In the genomic region with DNA sequence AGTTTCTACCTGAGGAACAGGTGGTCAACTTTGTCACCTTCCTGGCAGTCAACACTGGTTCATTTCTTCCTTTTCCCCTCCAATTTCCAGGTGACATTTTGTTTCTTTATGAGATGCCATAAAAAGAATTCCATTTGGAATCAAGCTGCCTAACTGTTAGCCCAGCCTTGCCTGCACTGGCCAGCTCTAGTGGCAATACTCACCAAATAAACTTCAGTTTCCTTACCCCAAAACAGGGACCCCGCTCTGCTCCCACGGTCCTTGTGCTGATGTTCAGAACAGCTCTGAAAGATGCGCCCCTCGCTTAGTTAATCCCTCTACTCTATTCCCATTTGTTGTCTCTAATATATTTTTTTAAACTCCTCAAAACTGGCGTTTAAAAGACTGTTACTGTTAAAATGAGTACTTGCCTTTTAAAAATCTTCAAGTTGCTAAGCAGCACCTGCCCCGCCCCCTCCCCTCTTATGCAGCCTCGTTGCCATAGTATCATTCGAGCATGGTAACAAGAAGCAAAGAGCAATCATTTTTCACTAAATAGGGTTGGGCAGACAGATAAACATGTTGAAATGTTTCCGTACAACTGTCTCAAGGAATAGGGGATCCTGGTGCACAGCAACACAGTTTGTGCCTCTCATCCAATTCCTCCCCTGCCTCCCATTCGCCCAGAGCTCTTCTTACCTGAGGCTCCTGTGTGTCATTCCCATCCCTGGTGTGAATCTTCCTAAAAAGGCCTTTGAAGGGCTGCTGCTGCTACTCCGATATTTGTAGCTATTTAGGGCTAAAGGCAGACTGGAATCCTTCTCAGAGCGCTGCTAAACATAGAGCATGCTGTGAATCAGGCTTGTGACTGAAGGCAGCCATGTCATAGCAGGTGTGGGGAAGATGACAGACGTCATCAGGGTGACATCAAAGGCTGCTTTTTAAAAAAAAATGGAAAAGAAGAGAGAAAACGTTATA, we compare ENCODE assay signal across 13 mouse cellular contexts.
A peak's percentile ranks its signal among the peaks of the same experiment; 100 is the strongest.
DNase-seq lines count a peak whose midpoint lies in the region; ATAC-seq lines count a peak whose summit lies in the region.
"Had no signal": no experiment of that assay in that cellular context is flagged by ENCODE, and none has a peak within 500 bp of the region (broad histone marks: within the 10 kb centered on the region; RNA-seq: fewer than 3 reads in every experiment).

No protein-coding gene starts in this region.

- peaks cover 21% of the 10 kb centered on the region for H3K4me1 ChIP-seq in forebrain, embryonic 15.5 days
- peaks cover 8% of the 10 kb centered on the region; the same call in 1 of the 2 replicates for H3K4me1 ChIP-seq in forebrain, embryonic 13.5 days
- peaks cover 18 to 36% of the 10 kb centered on the region in 2 experiments for H3K4me1 ChIP-seq in heart, embryonic 14.5 days (ENCODE audit: control insufficient read depth in 2 of 2, insufficient read depth in 2 of 2, low read length in 2 of 2)

- DNase-seq in heart, postnatal 36 days: no peak
- DNase-seq in layer of hippocampus, postnatal 14 days (ENCODE audit: low spot score in 2 of 2): peak; percentile 34 to 35
- DNase-seq in layer of hippocampus, postnatal 36 days: no peak
- DNase-seq in brain, adult 2 months (ENCODE audit: low read depth, low spot score): peak; percentile 73
- no peak for DNase-seq in kidney, postnatal 36 days
- DNase-seq: cerebellum, adult 8-10 months; kidney, adult 2 months; kidney, postnatal 4 days had no signal

- H3K9ac ChIP-seq in forebrain, embryonic 15.5 days (replicated peaks): no peak overlapping the region
- H3K9ac ChIP-seq in forebrain, embryonic 13.5 days: no peak overlapping the region
- H3K9ac ChIP-seq in heart, embryonic 14.5 days (ENCODE audit: low read length): no peak overlapping the region; the same call in 1 of the 2 replicates
- H3K9ac ChIP-seq: lung, embryonic 15.5 days had no signal

- intact Hi-C loops in heart, postnatal 36 days (cut with DNase I): no loop called here

- ATAC-seq in forebrain, embryonic 15.5 days (replicated peaks): no peak
- ATAC-seq in forebrain, embryonic 13.5 days: no peak
- ATAC-seq in heart, embryonic 14.5 days (ENCODE audit: insufficient number of reproducible peaks, insufficient read depth, low FRiP score, low read depth): no peak

- no peaks in the 10 kb centered on the region for H3K9me3 ChIP-seq in forebrain, embryonic 15.5 days
- no peaks in the 10 kb centered on the region for H3K9me3 ChIP-seq in forebrain, embryonic 13.5 days (replicated peaks)
- no peaks in the 10 kb centered on the region for H3K9me3 ChIP-seq in heart, embryonic 14.5 days (ENCODE audit: control insufficient read depth, low read length)
- H3K9me3 ChIP-seq: lung, embryonic 15.5 days had no signal

- H3K27me3 ChIP-seq in forebrain, embryonic 15.5 days: no peaks in the 10 kb centered on the region
- H3K27me3 ChIP-seq in forebrain, embryonic 13.5 days: no peaks in the 10 kb centered on the region
- H3K27me3 ChIP-seq in heart, embryonic 14.5 days (ENCODE audit: control insufficient read depth, insufficient read depth, low read length): no peaks in the 10 kb centered on the region
- H3K27me3 ChIP-seq: lung, embryonic 15.5 days had no signal

- peak overlapping the region; percentile 42 for H3K27ac ChIP-seq in forebrain, embryonic 15.5 days (replicated peaks)
- no peak overlapping the region for H3K27ac ChIP-seq in forebrain, embryonic 13.5 days
- H3K27ac ChIP-seq in heart, embryonic 14.5 days (replicated peaks in 1 of 2; ENCODE audit: control insufficient read depth in 1 of 2, insufficient read depth in 1 of 2, low read depth in 2 of 2, low read length in 2 of 2): peak overlapping the region; percentile 15 to 65; a peak in 3 of 4 replicates
- H3K27ac ChIP-seq: lung, embryonic 15.5 days had no signal

- 60% methylated on average over 14 of the region's 14 CpGs for WGBS in forebrain, embryonic 15.5 days
- 71% methylated on average over 14 of the region's 14 CpGs for WGBS in forebrain, embryonic 13.5 days
- WGBS in heart, embryonic 14.5 days: 55% methylated on average over 14 of the region's 14 CpGs

- H3K4me3 ChIP-seq in forebrain, embryonic 15.5 days: no peak overlapping the region
- no peak overlapping the region for H3K4me3 ChIP-seq in forebrain, embryonic 13.5 days
- H3K4me3 ChIP-seq in heart, embryonic 14.5 days (ENCODE audit: control insufficient read depth in 1 of 2, insufficient read depth in 1 of 2, low read depth in 1 of 2, low read length in 2 of 2): no peak overlapping the region
- H3K4me3 ChIP-seq: lung, embryonic 15.5 days had no signal

- no peak overlapping the region for H3K4me2 ChIP-seq in forebrain, embryonic 15.5 days (replicated peaks)
- H3K4me2 ChIP-seq in forebrain, embryonic 13.5 days: no peak overlapping the region
- H3K4me2 ChIP-seq in heart, embryonic 14.5 days (ENCODE audit: low read length): peak overlapping the region; percentile 35
- H3K4me2 ChIP-seq: liver, embryonic 11.5 days; lung, embryonic 15.5 days had no signal

- H3K36me3 ChIP-seq in forebrain, embryonic 15.5 days: no peaks in the 10 kb centered on the region
- no peaks in the 10 kb centered on the region for H3K36me3 ChIP-seq in forebrain, embryonic 13.5 days (ENCODE audit: poor library complexity, severe bottlenecking)
- H3K36me3 ChIP-seq in heart, embryonic 14.5 days (ENCODE audit: control insufficient read depth, insufficient read depth, low read length): no peaks in the 10 kb centered on the region
- H3K36me3 ChIP-seq: lung, embryonic 15.5 days had no signal

Comparison
In these comparisons a context has a peak if more than half of its experiments do, and no peak if none do; other contexts are left out.
1. DNase-seq: peak in layer of hippocampus, postnatal 14 days (2 of 2) and brain, adult 2 months (single experiment); none in heart, postnatal 36 days (0 of 2), layer of hippocampus, postnatal 36 days (0 of 2) and kidney, postnatal 36 days (0 of 2).